Mouse (Mus musculus) ovary, postnatal 14 days (tissue): ENCODE measurements around the gene Naa10.

Experiments
- DNase-seq: peaks from one replicate; pipeline ENCODE4 v3.0.0; 2022; ENCODE audit warnings: low spot score

Naa10 gene

DNA sequence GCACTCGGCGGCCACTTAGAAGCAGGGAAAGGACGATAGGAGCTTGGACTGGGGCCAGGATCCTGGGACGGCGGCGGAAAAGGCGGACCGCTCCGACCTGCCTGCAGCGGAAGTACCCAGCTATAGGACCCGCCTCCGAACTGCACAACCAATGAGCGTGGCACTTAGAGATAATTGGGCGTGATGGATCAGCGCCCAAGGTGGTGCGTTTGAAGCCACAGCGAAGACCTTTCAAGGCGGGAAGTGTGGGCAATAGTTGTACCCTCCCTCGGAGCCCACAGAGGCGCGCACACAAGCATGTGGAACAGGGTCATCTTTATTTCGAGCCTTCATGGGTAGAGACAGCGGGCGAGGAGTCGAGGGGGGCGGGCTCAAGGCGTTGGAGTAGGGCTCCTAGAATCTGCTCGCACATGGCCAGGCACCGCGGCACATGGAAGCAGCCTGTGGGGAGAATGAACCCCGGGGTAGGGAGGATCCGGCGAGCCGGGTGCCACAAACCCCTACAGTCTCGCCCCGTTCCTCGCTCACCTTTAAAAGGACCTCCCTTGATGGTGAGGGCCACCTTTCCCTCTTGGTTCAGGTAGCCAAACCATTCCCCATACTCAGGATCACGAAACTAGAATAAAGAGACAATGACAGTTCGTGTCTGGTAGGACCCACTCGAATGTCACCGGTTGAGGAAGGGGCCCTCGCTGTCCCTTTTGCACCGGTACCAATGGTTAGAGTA is at the start of gene Naa10, which contains the start of gene Arhgap4:
Gene Naa10, minus strand, starts transcription at position 122 of the 727 bp plus-strand sequence.
Gene Arhgap4, minus strand, starts transcription at position 48 of the 727 bp plus-strand sequence.
- DNase-seq, result peak; percentile 73

GRCm38 (mm10) chrX:73970781-73971180 is 49.0 kb upstream of the Naa10 start:
- DNase-seq, result no peak

DNA sequence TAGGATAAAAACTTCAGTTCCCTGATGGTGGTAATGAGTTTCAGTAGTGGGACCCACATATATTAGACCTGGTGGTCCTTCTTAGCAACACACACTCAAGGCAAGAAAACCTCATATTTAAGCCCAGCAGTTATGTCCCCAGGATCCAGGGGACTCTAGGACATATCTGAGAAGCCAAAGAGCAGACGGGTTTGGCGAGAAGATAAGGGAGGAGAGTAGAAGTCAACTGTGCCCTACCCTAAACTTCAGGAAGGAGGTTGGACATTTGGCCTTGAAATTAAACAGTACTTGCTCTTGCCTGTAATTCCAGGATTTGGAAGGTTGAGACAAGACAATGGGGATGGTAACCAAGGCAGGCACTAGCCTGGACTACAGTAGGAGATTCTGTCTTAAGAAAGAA is 48.0 kb upstream of the Naa10 start:
- no peak for DNase-seq

GRCm38 (mm10) chrX:73969167-73969566 is 47.4 kb upstream of the Naa10 start:
- DNase-seq, result no peak

DNA sequence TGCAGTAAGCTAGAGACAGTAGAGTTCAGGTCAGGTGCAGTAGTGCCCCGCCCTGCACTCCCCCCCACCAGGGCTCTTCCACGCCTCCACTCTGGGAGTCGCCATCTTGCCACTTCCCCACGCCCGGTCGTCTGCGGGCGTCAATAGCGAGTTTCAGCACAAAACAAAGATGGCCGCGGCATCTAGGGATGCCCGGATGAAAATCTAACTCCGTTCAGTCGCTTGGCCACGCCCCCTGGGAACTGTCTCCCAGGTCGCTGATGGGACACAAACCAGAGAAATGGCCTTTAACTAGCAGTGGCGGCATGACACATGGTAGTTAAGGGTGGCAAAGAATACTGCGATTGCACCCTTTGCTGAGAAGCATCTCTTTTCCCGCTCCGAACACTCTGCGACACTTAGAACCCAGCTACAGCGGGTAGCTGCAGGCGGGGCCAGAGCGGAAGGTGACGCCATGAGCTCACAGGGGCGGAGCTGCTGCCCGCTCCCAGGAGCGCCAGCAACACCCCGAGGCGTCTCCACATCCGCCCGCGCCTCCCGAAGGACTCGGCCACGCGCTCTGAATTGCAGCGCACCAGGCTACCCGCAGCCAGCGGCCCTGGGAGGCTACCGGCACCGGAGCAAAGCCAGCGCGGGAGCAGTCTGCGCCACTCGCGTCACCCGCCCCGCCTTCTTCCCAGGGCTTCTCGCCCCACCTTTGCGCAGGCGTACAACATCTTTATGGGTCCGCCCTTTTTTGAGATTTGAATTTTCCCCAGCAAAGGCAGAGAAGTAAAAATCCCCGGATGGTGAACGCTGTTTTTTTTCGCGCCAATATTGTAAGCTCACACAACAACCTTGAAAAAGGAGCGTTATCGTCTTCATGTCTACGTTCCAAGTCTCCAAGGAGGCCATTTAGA is 45.7 kb upstream of the Naa10 start:
- DNase-seq, result peak; percentile 67

DNA sequence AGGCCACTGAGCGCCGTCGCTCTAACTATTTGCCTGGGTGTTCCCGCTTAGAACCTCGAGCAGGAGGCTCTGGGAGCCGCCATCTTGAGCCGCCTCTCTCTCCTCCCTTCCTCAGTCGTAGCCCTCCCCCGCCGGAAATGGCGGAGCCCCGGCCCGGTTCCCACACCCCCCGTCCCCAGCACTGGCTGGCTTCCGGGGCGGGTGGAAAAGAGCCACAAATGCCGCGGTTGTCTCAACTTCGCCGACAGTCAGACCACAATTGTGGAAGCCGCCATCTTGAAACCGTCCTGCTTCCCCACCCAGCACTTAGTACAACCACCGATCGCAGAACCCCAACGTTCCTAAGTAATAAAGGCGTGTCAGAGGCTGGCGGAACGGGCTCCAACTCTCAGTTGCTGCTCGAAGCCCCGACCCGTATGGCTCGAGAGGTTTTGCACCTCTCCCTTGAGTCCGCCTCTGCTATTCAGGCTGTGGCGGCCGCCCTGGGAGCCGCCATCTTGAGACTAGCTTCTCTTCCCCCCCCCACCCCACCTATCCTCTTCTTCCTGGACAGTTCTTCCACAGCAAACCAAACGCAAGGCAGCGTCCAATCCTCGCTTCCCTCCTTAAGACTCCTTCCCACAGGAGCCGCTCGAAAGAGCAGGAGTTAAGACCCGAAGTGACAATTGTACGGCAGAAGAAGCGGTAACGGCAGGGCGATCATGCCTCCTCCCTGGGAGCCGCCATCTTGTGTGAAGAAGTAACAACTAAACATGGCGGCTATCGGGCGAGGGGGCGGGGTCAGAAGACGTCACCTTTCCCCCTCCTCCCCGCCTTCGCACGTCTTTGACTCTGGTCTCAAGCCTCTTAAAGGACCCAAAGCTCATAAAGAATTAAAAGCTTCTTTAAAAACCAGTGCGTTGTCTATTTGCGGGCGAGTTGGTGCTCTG is 44.8 kb upstream of the Naa10 start, which contains the start of gene Hcfc1:
Gene Hcfc1, minus strand, starts transcription at position 110 of the 929 bp plus-strand sequence.
- DNase-seq, result peak; percentile 89

DNA sequence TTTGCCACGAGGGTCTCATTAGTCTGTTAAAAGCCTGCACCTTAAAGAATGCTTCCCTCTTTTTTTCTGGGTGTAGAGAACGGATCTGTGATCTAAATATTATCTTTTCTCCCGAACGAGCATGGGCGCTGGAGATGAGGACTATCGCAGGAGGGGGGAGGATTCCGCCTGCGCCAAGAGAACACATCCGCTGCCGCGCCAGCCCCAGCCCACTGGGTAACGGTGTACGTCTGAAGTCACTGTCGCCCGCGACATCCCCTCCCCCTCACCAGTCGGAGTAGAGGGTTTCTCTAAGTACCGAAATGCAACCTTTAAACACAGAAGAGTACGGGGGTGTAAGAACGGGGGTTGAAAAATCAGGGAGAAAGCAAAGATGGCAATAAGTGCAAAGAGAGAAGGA is 43.6 kb upstream of the Naa10 start:
- no peak for DNase-seq

- no peak for DNase-seq
Observed at GRCm38 (mm10) chrX:73964363-73964762, 42.6 kb upstream of the Naa10 start.

GRCm38 (mm10) chrX:73954988-73955387 is 33.2 kb upstream of the Naa10 start:
- DNase-seq, result no peak

DNA sequence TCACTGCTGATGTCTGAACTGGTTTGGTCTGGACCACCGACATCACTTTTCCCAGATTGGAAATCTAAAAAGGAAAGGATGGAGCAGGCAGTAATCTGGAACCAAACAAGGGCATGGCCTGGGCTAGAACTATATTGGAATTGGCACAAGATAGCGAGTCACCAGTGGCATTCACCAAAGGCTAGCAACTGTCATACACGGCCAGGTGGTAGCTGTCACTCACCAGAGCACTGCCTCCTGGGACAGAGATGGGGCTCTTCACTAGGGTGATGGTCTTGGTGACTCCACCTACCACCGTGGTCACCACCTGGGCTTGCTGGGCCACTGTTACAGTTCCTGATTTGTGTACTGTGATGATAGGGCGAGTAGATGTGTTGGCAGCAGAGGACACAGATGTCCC is 30.9 kb upstream of the Naa10 start:
- DNase-seq, result no peak

GRCm38 (mm10) chrX:73949341-73949740 is 27.6 kb upstream of the Naa10 start:
- DNase-seq, result no peak

- DNase-seq, result peak; percentile 50
Observed at GRCm38 (mm10) chrX:73948647-73949046, 26.9 kb upstream of the Naa10 start.

DNA sequence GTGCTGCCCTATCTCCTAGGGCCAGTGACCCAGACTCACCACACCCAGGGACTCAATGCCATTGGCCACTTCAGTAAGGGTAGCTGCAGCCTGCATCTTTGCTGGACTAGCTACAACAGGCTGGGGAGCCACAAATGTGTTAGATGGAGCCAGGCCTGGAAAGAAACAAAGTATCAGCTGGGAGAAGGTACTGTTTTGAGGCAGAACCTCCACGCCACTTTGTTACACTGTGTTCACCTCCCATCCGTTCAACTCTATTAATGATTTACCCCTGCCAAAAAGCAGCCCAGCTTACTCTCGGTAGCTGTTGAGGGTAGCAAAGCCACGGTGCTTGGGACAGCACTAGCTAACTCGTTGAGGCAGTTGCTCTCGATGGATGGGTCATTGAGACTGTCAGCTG is 25.2 kb upstream of the Naa10 start:
- DNase-seq, result no peak

- no peak for DNase-seq
Observed at GRCm38 (mm10) chrX:73942294-73942693, 20.6 kb upstream of the Naa10 start.

DNA sequence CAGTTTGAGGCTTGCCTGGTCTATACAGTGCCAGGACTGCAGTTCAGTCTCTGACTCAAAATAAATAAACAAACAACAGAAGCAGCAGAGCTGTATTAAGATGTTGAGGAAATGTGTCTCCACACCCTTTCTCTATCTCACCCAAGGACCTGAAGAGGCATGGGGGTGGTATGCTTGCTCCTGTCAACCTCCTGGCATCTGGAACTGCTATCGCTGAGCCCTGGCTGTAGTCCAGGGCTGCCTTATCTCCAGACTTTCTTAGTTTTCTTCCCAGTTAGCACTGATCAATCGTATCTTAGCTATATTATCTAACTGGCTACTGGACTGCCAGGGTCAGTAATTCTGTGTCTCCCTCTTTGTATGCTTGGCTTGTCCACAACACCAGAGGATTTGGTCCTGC is 20.1 kb upstream of the Naa10 start:
- no peak for DNase-seq

DNA sequence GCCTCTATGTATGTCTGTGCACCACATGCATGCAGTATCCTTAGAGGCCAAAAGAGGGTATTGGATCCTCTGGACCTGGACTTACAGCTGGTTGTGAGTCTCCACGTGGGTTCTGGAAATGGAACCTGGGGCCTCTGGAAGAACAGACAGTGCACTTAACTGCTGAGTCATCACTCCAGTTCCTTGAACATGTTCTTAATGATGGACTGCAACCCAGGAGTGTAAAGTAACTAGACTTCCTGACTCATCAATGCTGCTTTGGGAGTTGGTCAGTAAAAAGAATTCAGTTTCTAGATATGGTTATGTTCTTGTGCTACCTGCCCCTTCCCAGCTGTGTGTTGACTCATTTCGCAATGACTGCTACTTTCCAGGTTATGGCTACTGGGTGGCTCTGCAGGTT is 10.1 kb upstream of the Naa10 start:
- DNase-seq, result no peak

GRCm38 (mm10) chrX:73930402-73931062 is 8.8 kb upstream of the Naa10 start, which contains the start of gene Renbp:
Renbp (minus strand) TSS chrX:73930850.
- peak; percentile 42 for DNase-seq

- no peak for DNase-seq
Observed at GRCm38 (mm10) chrX:73922550-73922882, 772 bp upstream of the Naa10 start.

GRCm38 (mm10) chrX:73921285-73921822 is 390 bp downstream of the Naa10 start:
- DNase-seq, result no peak

DNA sequence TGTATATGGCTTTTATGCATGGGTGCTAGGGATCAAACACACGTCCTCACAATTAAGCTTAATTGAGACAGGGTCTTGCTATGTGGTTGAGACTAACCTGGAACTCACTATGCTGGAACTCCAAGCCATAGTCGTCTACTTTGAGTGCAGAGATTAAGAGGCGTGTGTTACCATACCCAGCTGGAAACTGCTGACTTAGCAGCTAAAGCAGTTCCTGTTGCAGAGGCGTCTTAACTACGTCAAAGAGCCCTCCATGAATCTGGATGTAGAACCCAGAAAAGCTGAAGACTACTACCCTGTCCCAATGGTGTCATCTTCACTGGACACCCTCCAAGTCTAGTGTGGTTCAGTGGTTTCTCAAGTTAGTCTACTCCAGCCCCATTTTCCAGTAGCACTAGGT is 3.1 kb downstream of the Naa10 start:
- DNase-seq, result no peak

- DNase-seq, result no peak
Observed at GRCm38 (mm10) chrX:73916945-73917344, 4.8 kb downstream of the Naa10 start.
